Mouse (Mus musculus) thymus, postnatal 10 days (tissue): ENCODE data around the gene B3galnt2.
"Not testable (repeated sequence)": the region's sequence is repeated elsewhere in the genome, so short reads cannot be mapped to it uniquely, and the experiment has no call there.

Experiments used
- DNase-seq, 2 experiments: peaks; one replicate each; pipeline ENCODE4 v3.0.0; 2021; ENCODE audit warnings: low spot score in 2 of 2

Gene B3galnt2

GRCm38 (mm10) chr13:13953874-13954832 lies at the start of gene B3galnt2:
TSS of gene B3galnt2 (plus strand) at chr13:13954469.
- DNase-seq: peak; percentile 95 to 96

- no peak for DNase-seq
Measured at GRCm38 (mm10) chr13:13911341-13911740, 42.9 kb upstream of the B3galnt2 start.

- DNase-seq: no peak
Measured at GRCm38 (mm10) chr13:13919396-13919795, 34.9 kb upstream of the B3galnt2 start.

- DNase-seq: no peak
Measured at GRCm38 (mm10) chr13:13922526-13922925, 31.7 kb upstream of the B3galnt2 start.

GRCm38 (mm10) chr13:13929982-13930381 lies 24.3 kb upstream of the B3galnt2 start:
- DNase-seq: no peak

GRCm38 (mm10) chr13:13954931-13955330 lies 662 bp downstream of the B3galnt2 start:
- DNase-seq: peak in 1 of 2 experiments; percentile 43

GRCm38 (mm10) chr13:13956686-13957085 lies 2.4 kb downstream of the B3galnt2 start:
- no peak for DNase-seq

GRCm38 (mm10) chr13:13960211-13960610 lies 5.9 kb downstream of the B3galnt2 start:
- peak in 1 of 2 experiments; percentile 0 for DNase-seq

- peak in 1 of 2 experiments; percentile 1 for DNase-seq
Measured at GRCm38 (mm10) chr13:13961046-13961445, 6.8 kb downstream of the B3galnt2 start.

GRCm38 (mm10) chr13:13965388-13965964 lies 11.2 kb downstream of the B3galnt2 start:
- DNase-seq: no peak

GRCm38 (mm10) chr13:13966172-13966571 lies 11.9 kb downstream of the B3galnt2 start:
- DNase-seq: no peak

- DNase-seq: no peak
Measured at GRCm38 (mm10) chr13:13968629-13969111, 14.4 kb downstream of the B3galnt2 start.

- no peak for DNase-seq
Measured at GRCm38 (mm10) chr13:13969796-13970195, 15.5 kb downstream of the B3galnt2 start.

GRCm38 (mm10) chr13:13981842-13982241 lies 27.6 kb downstream of the B3galnt2 start:
- DNase-seq: not testable (repeated sequence)

- no peak for DNase-seq
Measured at GRCm38 (mm10) chr13:13983523-13983922, 29.3 kb downstream of the B3galnt2 start.

- DNase-seq: no peak
Measured at GRCm38 (mm10) chr13:13989135-13989534, 34.9 kb downstream of the B3galnt2 start.

GRCm38 (mm10) chr13:13990391-13990790 lies 36.1 kb downstream of the B3galnt2 start:
- DNase-seq: no peak

- no peak for DNase-seq
Measured at GRCm38 (mm10) chr13:13993041-13993440, 38.8 kb downstream of the B3galnt2 start.

- no peak for DNase-seq
Measured at GRCm38 (mm10) chr13:13995046-13995445, 40.8 kb downstream of the B3galnt2 start.

- no peak for DNase-seq
Measured at GRCm38 (mm10) chr13:13997476-13997875, 43.2 kb downstream of the B3galnt2 start.

GRCm38 (mm10) chr13:14002706-14003105 lies 48.4 kb downstream of the B3galnt2 start:
- no peak for DNase-seq

GRCm38 (mm10) chr13:14004086-14004485 lies 49.8 kb downstream of the B3galnt2 start:
- DNase-seq: no peak

GRCm38 (mm10) chr13:14004999-14005398 lies 50.7 kb downstream of the B3galnt2 start:
- DNase-seq: no peak
